Mouse (Mus musculus): Measurements from ENCODE around the gene Ddr2. TPM values are rescaled to one million over a fixed set of nuclear protein-coding genes. Genes with fewer than 3 reads are reported as not detected.

Gene Ddr2
- polyA plus RNA-seq, 1 experiment from 2014 or later = 91.8 TPM

DNA sequence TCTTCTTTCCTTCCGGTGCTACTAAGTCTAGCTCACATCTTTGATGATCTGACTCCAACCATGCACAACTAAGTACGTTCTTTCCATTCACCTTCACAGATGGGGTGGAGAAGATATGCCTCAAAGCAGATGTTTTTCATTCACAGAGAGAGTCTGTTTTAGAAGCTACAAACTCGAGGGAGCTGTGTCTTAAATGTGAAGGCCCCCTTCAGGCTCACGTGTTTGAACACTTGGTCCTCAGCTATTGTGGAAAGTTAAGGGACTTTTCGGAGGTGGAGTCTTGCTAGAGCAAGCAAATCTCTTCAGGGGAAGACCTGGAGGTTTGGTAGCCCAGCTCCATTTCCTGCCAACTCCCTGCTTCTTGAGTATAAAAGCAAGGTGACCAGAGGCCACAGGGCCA is 34.2 kb downstream of the Ddr2 start:
- Histone ChIP-seq H3K9me3 (replicated peaks) (no peaks in the 10 kb centered on the region), H3K4me3 (no peak overlapping the region), H3K27me3 (ENCODE audit: low read depth, poor library complexity, severe bottlenecking) (no peaks in the 10 kb centered on the region), H3K36me3 (peaks cover 53% of the 10 kb centered on the region), H3K27ac (no peak overlapping the region), H3K4me1 (no peaks in the 10 kb centered on the region)
- WGBS = 81% methylated on average over 5 of the region's 5 CpGs
- DNase-seq (ENCODE audit: low spot score) = no peak

GRCm38 (mm10) chr1:170073768-170074167 is 36.8 kb downstream of the Ddr2 start:
- no peak overlapping the region for H3K4me3 ChIP-seq
- H3K36me3 ChIP-seq = peaks cover 68% of the 10 kb centered on the region

GRCm38 (mm10) chr1:170069143-170069542 is 41.4 kb downstream of the Ddr2 start:
- no peak overlapping the region for H3K4me3 ChIP-seq
- H3K4me1 ChIP-seq = peaks cover 3% of the 10 kb centered on the region; the same call in 1 of the 2 replicates
- H3K27ac ChIP-seq = no peak overlapping the region
- no peaks in the 10 kb centered on the region for H3K27me3 ChIP-seq (ENCODE audit: low read depth, poor library complexity, severe bottlenecking)
- DNase-seq (ENCODE audit: low spot score) = no peak
- H3K9me3 ChIP-seq (replicated peaks) = no peaks in the 10 kb centered on the region
- H3K36me3 ChIP-seq = peaks cover 53% of the 10 kb centered on the region
- WGBS = 92% methylated on average over 5 of the region's 5 CpGs

More at GRCm38 (mm10) chr1:170073768-170074167, 36.8 kb downstream of the Ddr2 start:
- Histone ChIP-seq H3K27me3 (ENCODE audit: low read depth, poor library complexity, severe bottlenecking) (no peaks in the 10 kb centered on the region), H3K27ac (no peak overlapping the region), H3K9me3 (replicated peaks) (no peaks in the 10 kb centered on the region), H3K4me1 (peaks cover 1% of the 10 kb centered on the region; the same call in 1 of the 2 replicates)
- DNase-seq (ENCODE audit: low spot score) = no peak
- 82% methylated on average over 8 of the region's 8 CpGs for WGBS

- no peak overlapping the region for H3K4me3 ChIP-seq
- peaks cover 35% of the 10 kb centered on the region for H3K36me3 ChIP-seq
- H3K27ac ChIP-seq = no peak overlapping the region
- WGBS = 81% methylated on average over 2 of the region's 2 CpGs
- H3K27me3 ChIP-seq (ENCODE audit: low read depth, poor library complexity, severe bottlenecking) = no peaks in the 10 kb centered on the region
- H3K4me1 ChIP-seq = peaks cover 3% of the 10 kb centered on the region; the same call in 1 of the 2 replicates
- H3K9me3 ChIP-seq (replicated peaks) = no peaks in the 10 kb centered on the region
- no peak for DNase-seq (ENCODE audit: low spot score)
Observed at GRCm38 (mm10) chr1:170065931-170066330, 44.6 kb downstream of the Ddr2 start.

DNA sequence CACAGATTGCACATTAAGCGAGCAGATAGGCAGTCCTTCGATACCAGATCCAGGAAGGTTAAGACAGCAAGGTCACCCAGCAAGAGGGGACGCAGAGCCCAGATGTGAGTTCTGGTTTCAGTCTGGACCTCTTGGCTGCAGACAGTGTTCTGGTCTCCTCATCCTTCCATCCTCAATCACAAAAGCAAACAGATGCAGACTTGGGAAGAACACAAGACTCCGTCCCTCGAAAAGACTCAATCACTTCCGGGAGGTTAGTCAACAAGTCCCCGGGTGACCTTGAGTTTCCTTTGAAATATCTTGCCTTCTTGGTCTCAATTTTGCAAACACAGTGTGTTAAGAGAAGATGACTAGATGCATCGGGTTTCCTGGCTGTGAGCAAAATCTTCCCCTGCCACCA is 45.6 kb downstream of the Ddr2 start:
- Histone ChIP-seq H3K4me1 (peaks cover 3% of the 10 kb centered on the region; the same call in 1 of the 2 replicates), H3K36me3 (peaks cover 29% of the 10 kb centered on the region), H3K9me3 (replicated peaks) (no peaks in the 10 kb centered on the region), H3K4me3 (no peak overlapping the region), H3K27me3 (ENCODE audit: low read depth, poor library complexity, severe bottlenecking) (no peaks in the 10 kb centered on the region), H3K27ac (no peak overlapping the region)
- 88% methylated on average over 8 of the region's 8 CpGs for WGBS
- no peak for DNase-seq (ENCODE audit: low spot score)

- WGBS = 66% methylated on average over 9 of the region's 9 CpGs
- DNase-seq (ENCODE audit: low spot score) = no peak
- Histone ChIP-seq H3K9me3 (replicated peaks) (no peaks in the 10 kb centered on the region), H3K4me3 (no peak overlapping the region), H3K27me3 (ENCODE audit: low read depth, poor library complexity, severe bottlenecking) (no peaks in the 10 kb centered on the region), H3K27ac (no peak overlapping the region), H3K36me3 (peaks cover 33% of the 10 kb centered on the region), H3K4me1 (peaks cover 3% of the 10 kb centered on the region; the same call in 1 of the 2 replicates)
Observed at GRCm38 (mm10) chr1:170064083-170064494, 46.5 kb downstream of the Ddr2 start.

- no peak for DNase-seq (ENCODE audit: low spot score)
- Histone ChIP-seq H3K27ac (no peak overlapping the region), H3K27me3 (ENCODE audit: low read depth, poor library complexity, severe bottlenecking) (no peaks in the 10 kb centered on the region), H3K4me3 (no peak overlapping the region), H3K9me3 (replicated peaks) (no peaks in the 10 kb centered on the region), H3K4me1 (no peaks in the 10 kb centered on the region), H3K36me3 (peaks cover 21% of the 10 kb centered on the region)
- 83% methylated on average over 3 of the region's 3 CpGs for WGBS
Observed at GRCm38 (mm10) chr1:170060214-170060613, 50.3 kb downstream of the Ddr2 start.

GRCm38 (mm10) chr1:170059347-170059746 is 51.2 kb downstream of the Ddr2 start:
- Histone ChIP-seq H3K4me1 (no peaks in the 10 kb centered on the region), H3K27ac (no peak overlapping the region), H3K36me3 (peaks cover 24% of the 10 kb centered on the region), H3K4me3 (no peak overlapping the region), H3K9me3 (replicated peaks) (no peaks in the 10 kb centered on the region), H3K27me3 (ENCODE audit: low read depth, poor library complexity, severe bottlenecking) (no peaks in the 10 kb centered on the region)
- 93% methylated on average over 9 of the region's 9 CpGs for WGBS
- no peak for DNase-seq (ENCODE audit: low spot score)

GRCm38 (mm10) chr1:170058051-170058450 is 52.5 kb downstream of the Ddr2 start:
- no peak overlapping the region for H3K4me3 ChIP-seq
- H3K9me3 ChIP-seq (replicated peaks) = no peaks in the 10 kb centered on the region
- H3K27me3 ChIP-seq (ENCODE audit: low read depth, poor library complexity, severe bottlenecking) = no peaks in the 10 kb centered on the region
- 92% methylated on average over 11 of the region's 11 CpGs for WGBS
- no peak overlapping the region for H3K27ac ChIP-seq
- peak; percentile 25 for DNase-seq (ENCODE audit: low spot score)
- H3K4me1 ChIP-seq = no peaks in the 10 kb centered on the region
- peaks cover 19% of the 10 kb centered on the region for H3K36me3 ChIP-seq

GRCm38 (mm10) chr1:170057607-170058006 is 53.0 kb downstream of the Ddr2 start:
- peaks cover 19% of the 10 kb centered on the region for H3K36me3 ChIP-seq
- peak; percentile 17 for DNase-seq (ENCODE audit: low spot score)
- no peak overlapping the region for H3K4me3 ChIP-seq
- no peaks in the 10 kb centered on the region for H3K9me3 ChIP-seq (replicated peaks)
- no peak overlapping the region for H3K27ac ChIP-seq
- H3K27me3 ChIP-seq (ENCODE audit: low read depth, poor library complexity, severe bottlenecking) = no peaks in the 10 kb centered on the region
- WGBS = 85% methylated on average over 7 of the region's 7 CpGs
- H3K4me1 ChIP-seq = peaks cover 4% of the 10 kb centered on the region; the same call in 1 of the 2 replicates

DNA sequence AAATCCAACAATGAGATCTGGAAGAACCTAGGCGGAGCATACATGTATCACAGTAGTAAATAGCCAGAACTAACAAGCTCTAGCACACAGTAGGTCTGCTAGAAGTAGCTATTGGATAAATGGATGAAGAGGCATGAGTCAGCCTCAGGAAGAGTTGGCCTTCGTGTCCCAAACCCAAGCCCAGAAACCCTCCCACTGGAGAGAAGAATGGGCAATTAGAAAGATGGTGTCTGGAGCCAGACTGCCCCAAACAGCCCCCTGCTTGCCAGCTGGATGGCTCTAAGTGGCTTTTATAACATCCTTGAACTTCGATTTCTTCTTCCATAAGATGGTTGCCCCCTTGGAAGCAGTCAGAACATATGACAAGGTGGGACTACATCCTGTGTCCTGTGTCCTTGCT is 53.6 kb downstream of the Ddr2 start:
- Histone ChIP-seq H3K27ac (no peak overlapping the region), H3K4me3 (no peak overlapping the region), H3K9me3 (replicated peaks) (no peaks in the 10 kb centered on the region), H3K27me3 (ENCODE audit: low read depth, poor library complexity, severe bottlenecking) (no peaks in the 10 kb centered on the region), H3K4me1 (peaks cover 7% of the 10 kb centered on the region; the same call in 1 of the 2 replicates), H3K36me3 (peaks cover 19% of the 10 kb centered on the region)
- DNase-seq (ENCODE audit: low spot score) = peak; percentile 18
- 86% methylated on average over 3 of the region's 3 CpGs for WGBS

- Histone ChIP-seq H3K4me3 (no peak overlapping the region), H3K4me1 (peaks cover 7% of the 10 kb centered on the region; the same call in 1 of the 2 replicates), H3K27ac (no peak overlapping the region), H3K36me3 (peaks cover 19% of the 10 kb centered on the region), H3K27me3 (ENCODE audit: low read depth, poor library complexity, severe bottlenecking) (no peaks in the 10 kb centered on the region), H3K9me3 (replicated peaks) (no peaks in the 10 kb centered on the region)
- peak; percentile 18 for DNase-seq (ENCODE audit: low spot score)
- WGBS = 87% methylated on average over 6 of the region's 6 CpGs
Observed at GRCm38 (mm10) chr1:170056214-170056613, 54.3 kb downstream of the Ddr2 start.

DNA sequence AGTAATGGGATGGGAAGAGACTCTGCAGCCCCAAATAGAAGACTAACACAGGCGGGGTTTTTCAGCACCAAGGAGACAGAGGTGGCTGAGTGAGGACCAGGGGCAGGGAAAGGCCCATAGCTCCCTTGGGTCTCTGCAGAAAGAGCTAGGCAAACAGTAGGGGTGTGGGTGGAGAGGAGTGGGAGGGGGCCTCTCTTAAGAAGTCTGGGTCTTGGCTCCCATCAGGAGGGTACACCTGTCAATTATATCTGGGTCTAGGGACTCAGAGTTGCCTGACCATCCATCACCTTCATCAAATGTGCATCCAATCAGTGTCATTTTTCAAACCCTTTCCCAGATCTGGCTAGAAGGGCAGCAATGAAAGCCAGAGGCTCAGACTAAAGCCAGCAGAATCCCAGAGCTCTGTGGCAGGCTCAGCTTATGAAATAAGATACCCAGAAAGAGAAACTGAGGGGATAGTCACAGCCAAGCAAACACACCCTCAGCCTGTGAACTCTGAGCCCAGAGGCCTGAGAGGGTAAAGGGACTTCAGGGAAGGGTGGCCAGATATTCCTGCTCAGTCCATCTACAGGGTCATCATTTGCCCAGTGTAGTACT is 58.0 kb downstream of the Ddr2 start:
- Histone ChIP-seq H3K27me3 (ENCODE audit: low read depth, poor library complexity, severe bottlenecking) (no peaks in the 10 kb centered on the region), H3K36me3 (peaks cover 10% of the 10 kb centered on the region; the same call in 1 of the 2 replicates), H3K9me3 (replicated peaks) (no peaks in the 10 kb centered on the region), H3K27ac (no peak overlapping the region), H3K4me3 (no peak overlapping the region), H3K4me1 (peaks cover 7% of the 10 kb centered on the region; the same call in 1 of the 2 replicates)
- DNase-seq (ENCODE audit: low spot score) = peak; percentile 19
- 83% methylated on average over 1 of the region's 1 CpGs for WGBS
